Mouse (Mus musculus): ENCODE measurements around the gene Ugt8a.

Ugt8a gene

GRCm38 (mm10) chr3:125869873-125870272 lies 68.5 kb downstream of the Ugt8a start:
- no peak for DNase-seq (ENCODE audit: low spot score in 2 of 2)

- DNase-seq (ENCODE audit: low spot score in 2 of 2), result no peak
Measured at GRCm38 (mm10) chr3:125861601-125862000, 76.8 kb downstream of the Ugt8a start.

GRCm38 (mm10) chr3:125849163-125849872 lies 89.1 kb downstream of the Ugt8a start:
- DNase-seq (ENCODE audit: low spot score in 2 of 2), result no peak

- DNase-seq (ENCODE audit: low spot score in 2 of 2), result no peak
Measured at GRCm38 (mm10) chr3:125828051-125828450, 110.4 kb downstream of the Ugt8a start.

GRCm38 (mm10) chr3:125827256-125827655 lies 111.2 kb downstream of the Ugt8a start:
- DNase-seq (ENCODE audit: low spot score in 2 of 2), result no peak

- DNase-seq (ENCODE audit: low spot score in 2 of 2), result no peak
Measured at GRCm38 (mm10) chr3:125819741-125820140, 118.7 kb downstream of the Ugt8a start.
